Mouse (Mus musculus) lung, embryonic 16.5 days (tissue): ENCODE results near the gene Helz2. TPM values are rescaled to one million over a fixed set of nuclear protein-coding genes. Genes with fewer than 3 reads are reported as not detected.

ENCODE experiments used
- ATAC-seq: fragments of 200-750 bp; cut with Nextera tagmentation; 2 replicates; pipeline ENCODE4 v1.8.0; 2017; ENCODE audit warnings: low read depth, mild to moderate bottlenecking, moderate library complexity
- H3K27ac ChIP-seq: fragments of 300-500 bp; sonication (generic); 2 replicates; pipeline ENCODE4 v1.5.1; 2014; ENCODE audit warnings: mild to moderate bottlenecking, control low read depth, low read length
- H3K27me3 ChIP-seq: fragments of 300-500 bp; sonication (generic); 2 replicates; pipeline ENCODE4 v1.6.1; 2014; ENCODE audit warnings: low read depth, low read length, mixed read lengths; ENCODE audit not compliant: control insufficient read depth, insufficient read depth
- H3K36me3 ChIP-seq: fragments of 300-500 bp; sonication (generic); 2 replicates; pipeline ENCODE4 v1.6.1; 2014; ENCODE audit warnings: low read length; ENCODE audit not compliant: control insufficient read depth, insufficient read depth
- H3K4me1 ChIP-seq: fragments of 300-500 bp; sonication (generic); replicated peaks from 2 replicates; pipeline ENCODE4 v1.6.1; 2014; ENCODE audit warnings: low read length, mixed read lengths; ENCODE audit not compliant: control insufficient read depth, insufficient read depth
- H3K4me2 ChIP-seq: fragments of 300-500 bp; sonication (generic); 2 replicates; pipeline ENCODE4 v1.6.1; 2014; ENCODE audit warnings: low read depth, low read length, control low read depth
- H3K4me3 ChIP-seq: fragments of 300-500 bp; sonication (generic); 2 replicates; pipeline ENCODE4 v1.5.1; 2014; ENCODE audit warnings: mild to moderate bottlenecking, low read length, control low read depth
- H3K9ac ChIP-seq: fragments of 300-500 bp; sonication (generic); 2 replicates; pipeline ENCODE4 v1.6.1; 2014; ENCODE audit warnings: low read length, control low read depth
- H3K9me3 ChIP-seq: fragments of 300-500 bp; sonication (generic); 2 replicates; pipeline ENCODE4 v1.6.1; 2016; ENCODE audit warnings: low read length; ENCODE audit not compliant: control insufficient read depth
- WGBS: fragments of 180-500 bp; shearing (Covaris S2); extraction: QIAGEN DNeasy Blood & Tissue Kit; methylation state at CpG from one replicate; pipeline ENCODE4 v1.1.7; 2014; 5-methylcytosine and 5-hydroxymethylcytosine counted together
- polyA plus RNA-seq: library from polyadenylated mRNA; unstranded; fragments of >200 nt; fragmentation: Nextera tagmentation; extraction: Ambion mirVana; gene quantifications from 2 replicates; pipeline ENCODE4 v1.2.1, GENCODE M21; 2015

The Helz2 gene
- polyA plus RNA-seq, 1 experiment from 2014 or later: 3.0 TPM

- WGBS: 86% methylated on average over 15 of the region's 15 CpGs
- H3K4me3 ChIP-seq: no peak overlapping the region
- H3K9ac ChIP-seq: no peak overlapping the region
- H3K36me3 ChIP-seq: 0 out of 2 replicates have a peak, but pooled peaks cover 5% of the 10 kb centered on the region
- H3K4me2 ChIP-seq: no peak overlapping the region
- H3K9me3 ChIP-seq: no peaks in the 10 kb centered on the region
- no peaks in the 10 kb centered on the region for H3K27me3 ChIP-seq
- H3K27ac ChIP-seq: no peak overlapping the region
- no peak for ATAC-seq
- H3K4me1 ChIP-seq: no peaks in the 10 kb centered on the region
Measured at GRCm38 (mm10) chr2:181233443-181233842, 8.4 kb downstream of the Helz2 start.

GRCm38 (mm10) chr2:181231171-181231570 is 10.7 kb downstream of the Helz2 start:
- no peaks in the 10 kb centered on the region for H3K4me1 ChIP-seq
- H3K27me3 ChIP-seq: no peaks in the 10 kb centered on the region
- H3K27ac ChIP-seq: no peak overlapping the region
- ATAC-seq: no peak
- no peak overlapping the region for H3K4me2 ChIP-seq
- no peak overlapping the region for H3K4me3 ChIP-seq
- H3K9me3 ChIP-seq: no peaks in the 10 kb centered on the region
- 78% methylated on average over 20 of the region's 20 CpGs for WGBS
- no peak overlapping the region for H3K9ac ChIP-seq
- H3K36me3 ChIP-seq: 0 out of 2 replicates have a peak, but pooled peaks cover 3% of the 10 kb centered on the region

DNA sequence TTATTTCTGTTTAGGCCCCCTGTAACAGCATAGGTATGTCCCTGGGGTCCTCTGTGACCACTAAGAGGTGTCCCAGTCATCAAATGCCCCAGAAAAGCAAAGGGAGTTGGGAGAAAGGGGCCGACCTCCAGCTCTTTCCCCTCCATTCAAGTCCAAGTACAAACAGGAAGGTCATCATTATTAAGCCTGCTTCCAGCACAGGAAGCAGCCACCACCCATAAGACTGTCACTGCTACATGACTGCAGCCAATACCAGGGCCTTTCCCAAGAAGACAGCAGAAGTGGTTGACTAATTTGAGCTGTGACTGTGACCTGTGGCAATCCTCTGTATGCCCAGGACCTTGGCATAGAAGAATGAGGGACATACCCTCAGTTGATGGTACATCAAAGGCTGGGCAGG is 13.5 kb downstream of the Helz2 start:
- no peak overlapping the region for H3K4me2 ChIP-seq
- 0 out of 2 replicates have a peak, but pooled peaks cover 3% of the 10 kb centered on the region for H3K36me3 ChIP-seq
- no peaks in the 10 kb centered on the region for H3K27me3 ChIP-seq
- no peaks in the 10 kb centered on the region for H3K9me3 ChIP-seq
- no peak overlapping the region for H3K9ac ChIP-seq
- WGBS: 64% methylated on average over 1 of the region's 1 CpGs
- no peaks in the 10 kb centered on the region; the same call in 1 of the 2 replicates for H3K4me1 ChIP-seq
- H3K4me3 ChIP-seq: no peak overlapping the region
- H3K27ac ChIP-seq: no peak overlapping the region
- ATAC-seq: no peak

GRCm38 (mm10) chr2:181227122-181227521 is 14.7 kb downstream of the Helz2 start:
- WGBS: 71% methylated on average over 3 of the region's 3 CpGs
- ATAC-seq: no peak
- H3K9me3 ChIP-seq: no peaks in the 10 kb centered on the region
- H3K9ac ChIP-seq: no peak overlapping the region
- H3K36me3 ChIP-seq: no peaks in the 10 kb centered on the region
- H3K4me1 ChIP-seq: no peaks in the 10 kb centered on the region; the same call in 1 of the 2 replicates
- no peaks in the 10 kb centered on the region for H3K27me3 ChIP-seq
- H3K4me2 ChIP-seq: no peak overlapping the region
- H3K27ac ChIP-seq: no peak overlapping the region
- no peak overlapping the region for H3K4me3 ChIP-seq

- Histone ChIP-seq H3K9ac (no peak overlapping the region), H3K4me1 (peaks cover 6% of the 10 kb centered on the region), H3K4me3 (no peak overlapping the region), H3K27me3 (no peaks in the 10 kb centered on the region), H3K4me2 (no peak overlapping the region), H3K27ac (no peak overlapping the region), H3K36me3 (no peaks in the 10 kb centered on the region), H3K9me3 (no peaks in the 10 kb centered on the region)
- ATAC-seq: no peak
- WGBS: 78% methylated on average over 2 of the region's 2 CpGs
Measured at GRCm38 (mm10) chr2:181224994-181225393, 16.8 kb downstream of the Helz2 start.

DNA sequence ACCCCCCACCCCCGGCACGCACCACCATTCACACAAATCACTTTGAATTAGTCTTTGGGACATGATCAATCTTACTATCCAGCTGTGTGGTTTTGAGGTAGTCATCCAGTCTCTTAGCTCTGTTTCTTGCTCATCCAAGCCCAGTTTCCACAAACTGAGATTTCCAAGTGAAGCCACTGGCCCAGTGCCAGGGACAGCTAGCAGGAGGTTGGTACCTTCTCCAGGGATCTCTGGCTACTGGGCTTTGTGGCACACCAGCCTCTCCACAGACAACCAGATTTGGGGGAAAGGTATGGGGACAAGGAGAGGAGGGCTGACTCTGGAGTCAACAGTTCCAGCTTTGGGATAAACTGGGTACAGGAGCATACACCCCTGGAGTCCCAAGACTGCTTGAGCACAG is 21.5 kb downstream of the Helz2 start:
- H3K9me3 ChIP-seq: no peaks in the 10 kb centered on the region
- 0 out of 2 replicates have a peak, but pooled peaks have one; percentile 3 for ATAC-seq
- H3K36me3 ChIP-seq: no peaks in the 10 kb centered on the region
- 15% methylated on average over 2 of the region's 2 CpGs for WGBS
- peak overlapping the region; percentile 44 for H3K4me3 ChIP-seq
- H3K4me1 ChIP-seq: peaks cover 17% of the 10 kb centered on the region
- H3K27ac ChIP-seq: peak overlapping the region; percentile 98
- no peaks in the 10 kb centered on the region for H3K27me3 ChIP-seq
- peak overlapping the region; percentile 65 for H3K4me2 ChIP-seq
- peak overlapping the region; percentile 51 for H3K9ac ChIP-seq

GRCm38 (mm10) chr2:181219538-181220216 is 22.1 kb downstream of the Helz2 start, which contains the start of gene Fndc11:
Fndc11 (plus strand) TSS chr2:181220013.
- Histone ChIP-seq H3K9ac (peak within 1 kb of the TSS; percentile 51), H3K9me3 (no peaks in the 10 kb centered on the region), H3K27me3 (no peaks in the 10 kb centered on the region), H3K36me3 (no peaks in the 10 kb centered on the region), H3K4me1 (peaks cover 17% of the 10 kb centered on the region), H3K4me2 (peak within 1 kb of the TSS; percentile 65), H3K4me3 (peak within 1 kb of the TSS; percentile 44), H3K27ac (peak within 1 kb of the TSS; percentile 98)
- WGBS: 1% methylated on average over 25 of the region's 25 CpGs
- ATAC-seq: peak; percentile 98

DNA sequence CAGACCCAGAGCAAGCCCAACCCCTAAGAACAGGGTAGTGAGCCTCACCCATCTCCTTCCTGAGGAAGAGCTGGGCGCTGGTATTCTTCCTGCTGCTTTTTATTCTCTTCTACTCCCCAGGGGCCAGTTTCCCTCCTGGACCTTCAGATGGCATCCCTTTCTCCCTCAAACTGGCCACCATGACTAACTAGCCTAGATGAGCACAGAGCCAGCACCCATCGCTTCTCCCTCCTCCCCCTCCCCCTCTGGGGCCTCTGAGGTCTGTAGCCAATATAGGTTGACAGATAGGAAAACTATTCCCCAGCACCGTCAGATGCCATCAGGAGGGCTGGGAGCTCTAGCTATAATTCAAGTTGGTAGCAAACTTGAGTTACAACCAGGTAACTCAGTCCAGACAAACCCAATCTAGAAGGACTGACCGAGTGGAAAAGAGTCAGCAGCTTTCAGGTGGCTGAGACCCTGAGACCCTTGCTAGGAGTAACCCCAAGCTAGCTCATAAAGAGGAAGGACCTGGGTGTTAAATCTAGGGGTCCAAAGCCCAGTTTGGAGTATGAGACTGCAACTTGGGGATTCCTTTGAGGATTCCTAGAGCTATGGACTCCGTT is 22.8 kb downstream of the Helz2 start:
- WGBS: 45% methylated on average over 5 of the region's 5 CpGs
- Histone ChIP-seq H3K27me3 (peaks cover under 1% of the 10 kb centered on the region; the same call in 1 of the 2 replicates), H3K9ac (peak overlapping the region; percentile 51), H3K4me1 (peaks cover 17% of the 10 kb centered on the region), H3K36me3 (no peaks in the 10 kb centered on the region), H3K27ac (peak overlapping the region; percentile 98), H3K4me3 (no peak overlapping the region; the same call in 1 of the 2 replicates), H3K4me2 (peak overlapping the region; percentile 65), H3K9me3 (no peaks in the 10 kb centered on the region)
- no peak for ATAC-seq

GRCm38 (mm10) chr2:181216037-181216436 is 25.8 kb downstream of the Helz2 start:
- Histone ChIP-seq H3K36me3 (no peaks in the 10 kb centered on the region), H3K27me3 (peaks cover 26% of the 10 kb centered on the region), H3K9me3 (no peaks in the 10 kb centered on the region), H3K4me2 (no peak overlapping the region), H3K4me1 (peaks cover 28% of the 10 kb centered on the region), H3K27ac (no peak overlapping the region), H3K9ac (no peak overlapping the region), H3K4me3 (no peak overlapping the region)
- 79% methylated on average over 6 of the region's 6 CpGs for WGBS
- ATAC-seq: no peak
